Mouse (Mus musculus) ovary, postnatal 14 days (tissue): ENCODE measurements around the gene Tom1l2.
A peak's percentile ranks its signal among the peaks of the same experiment; 100 is the strongest.

ENCODE experiments used
- DNase-seq: peaks from one replicate; pipeline ENCODE4 v3.0.0; 2022; ENCODE audit warnings: low spot score

The Tom1l2 gene

DNA sequence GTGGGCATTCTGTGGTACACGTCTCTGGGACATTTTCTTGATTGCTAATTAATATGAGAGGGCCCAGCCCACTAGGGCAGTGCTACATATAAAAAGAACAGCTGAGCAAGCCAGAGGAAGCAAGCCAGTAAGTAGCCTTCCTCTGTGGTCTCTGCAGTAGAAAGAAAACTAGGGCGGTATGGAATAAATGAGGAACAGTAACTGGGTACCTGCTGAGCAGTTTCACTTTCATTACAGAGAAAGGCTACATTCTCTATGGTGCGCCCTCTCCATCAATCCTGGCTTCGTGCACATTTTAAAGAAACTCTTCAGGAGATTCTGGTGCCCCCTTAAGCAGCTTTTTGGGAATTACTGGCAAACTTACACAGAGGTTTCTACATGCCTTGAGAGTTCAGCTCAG lies 47.1 kb downstream of the Tom1l2 start:
- DNase-seq = no peak

DNA sequence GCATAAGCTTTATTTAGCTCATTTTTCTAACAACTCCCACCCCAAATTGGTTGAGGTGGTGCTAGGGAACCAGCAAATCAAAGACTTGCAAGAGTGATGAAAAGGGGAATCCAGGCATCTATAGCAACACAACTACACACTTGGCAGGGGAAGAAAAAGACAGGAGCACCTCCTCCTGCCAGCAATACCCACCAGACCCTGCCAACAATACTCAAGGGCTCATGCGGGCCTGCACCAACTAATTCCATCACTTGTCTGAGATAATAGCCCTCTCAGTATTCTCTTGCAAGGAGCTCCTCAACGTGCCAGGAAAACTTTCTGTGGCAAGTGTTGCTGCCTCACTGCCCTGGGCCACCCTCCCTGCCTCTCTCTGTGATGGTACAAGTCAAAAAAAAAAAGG lies 49.2 kb downstream of the Tom1l2 start:
- no peak for DNase-seq

DNA sequence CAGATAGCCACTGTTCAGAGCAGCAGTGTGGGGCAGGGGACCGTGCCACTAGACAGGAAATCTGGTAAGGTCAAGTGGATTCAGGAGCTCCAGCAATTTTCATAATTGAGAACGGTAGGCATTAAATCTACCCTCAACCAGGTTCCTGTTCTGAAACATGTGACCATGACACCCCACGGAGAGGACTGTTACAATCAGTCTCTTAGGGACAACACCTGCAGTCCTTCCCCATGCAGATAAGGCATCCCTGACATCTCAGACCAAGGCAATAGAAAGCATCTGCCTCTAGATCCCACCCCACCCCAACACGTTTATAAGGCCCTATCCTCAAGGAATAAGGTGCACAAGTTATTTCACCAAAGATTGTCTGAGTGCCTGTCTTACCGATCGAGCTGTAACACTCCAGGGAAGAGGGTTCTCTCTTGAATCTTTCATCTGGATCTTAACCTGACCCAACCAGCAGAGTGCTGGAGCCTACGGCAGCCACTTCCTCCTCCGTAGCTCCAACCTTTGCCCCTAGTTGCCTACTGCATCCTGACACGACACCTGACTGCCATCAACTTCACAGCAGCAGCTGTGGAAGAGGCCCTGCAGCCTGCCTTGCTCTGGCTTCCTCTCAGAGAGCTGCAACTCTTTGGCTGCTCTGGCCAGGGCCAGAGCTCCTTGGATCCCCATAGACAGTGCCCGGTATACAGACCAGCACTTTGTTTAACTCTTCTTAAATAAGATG lies 50.2 kb downstream of the Tom1l2 start:
- no peak for DNase-seq

DNA sequence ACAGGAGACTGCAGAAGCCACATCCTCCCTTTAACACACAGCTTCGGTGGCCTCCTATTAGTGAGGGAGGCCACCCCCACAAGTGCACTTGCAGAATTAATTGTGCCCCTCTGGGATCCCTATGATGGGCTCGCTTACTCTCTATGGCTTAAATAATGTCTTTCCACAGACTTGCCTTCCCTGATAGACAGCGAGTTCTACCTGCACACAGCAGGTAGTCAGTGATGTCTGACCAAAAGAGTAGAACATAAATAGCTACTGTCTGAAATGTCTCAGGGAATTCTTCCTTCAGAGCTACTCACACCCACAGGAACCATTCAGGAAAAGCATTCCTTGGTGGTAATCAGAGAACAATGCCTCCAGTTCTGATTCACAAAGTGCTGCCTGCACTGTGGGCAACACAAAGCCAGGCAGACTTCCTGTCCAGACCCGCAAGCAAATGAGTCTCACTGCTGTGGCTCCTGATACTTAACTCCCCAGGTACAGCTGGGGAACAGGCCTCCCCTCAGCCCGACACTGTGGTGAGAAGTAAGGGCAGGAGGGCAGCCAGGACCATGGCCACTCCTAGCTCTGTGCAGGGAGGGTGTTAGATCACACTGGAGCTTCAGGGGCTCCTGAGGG lies 51.0 kb downstream of the Tom1l2 start:
- no peak for DNase-seq

DNA sequence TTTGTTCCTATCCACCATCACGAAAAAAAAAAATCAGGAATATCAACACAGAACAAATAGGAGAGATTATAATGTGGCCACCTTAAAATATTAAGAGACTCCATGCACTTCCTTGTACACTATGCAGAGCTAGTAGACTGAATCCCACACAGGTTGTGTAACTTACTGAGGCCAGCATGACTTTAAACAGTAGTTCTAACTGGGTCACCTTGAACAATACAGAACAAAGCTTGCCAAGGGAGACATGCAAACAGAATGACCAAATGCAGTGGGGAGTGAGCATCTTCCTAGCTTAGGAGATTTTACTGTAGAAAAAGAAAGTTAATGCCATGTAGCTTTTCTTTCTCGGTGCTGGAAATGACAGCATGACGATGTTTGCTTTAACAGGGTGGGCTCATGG lies 52.4 kb downstream of the Tom1l2 start:
- no peak for DNase-seq

DNA sequence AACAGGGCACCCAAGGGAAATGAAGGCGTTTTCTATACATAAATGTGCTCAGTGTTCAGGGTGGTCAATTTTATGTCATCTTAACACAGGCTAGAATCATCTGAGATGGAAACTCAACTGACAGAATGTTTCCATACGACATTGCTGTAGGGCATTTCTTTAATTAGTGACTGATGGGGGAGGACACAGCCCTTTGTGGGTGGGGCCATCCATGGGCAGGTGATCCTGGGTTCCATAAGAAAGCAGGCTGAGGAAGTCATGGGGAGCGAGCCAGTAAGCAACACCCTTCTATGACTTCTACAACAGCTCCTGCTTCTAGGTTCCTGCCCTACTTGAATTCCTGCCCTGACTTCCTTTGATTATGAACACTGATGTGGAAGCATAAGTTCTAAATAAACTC lies 54.9 kb downstream of the Tom1l2 start:
- no peak for DNase-seq

DNA sequence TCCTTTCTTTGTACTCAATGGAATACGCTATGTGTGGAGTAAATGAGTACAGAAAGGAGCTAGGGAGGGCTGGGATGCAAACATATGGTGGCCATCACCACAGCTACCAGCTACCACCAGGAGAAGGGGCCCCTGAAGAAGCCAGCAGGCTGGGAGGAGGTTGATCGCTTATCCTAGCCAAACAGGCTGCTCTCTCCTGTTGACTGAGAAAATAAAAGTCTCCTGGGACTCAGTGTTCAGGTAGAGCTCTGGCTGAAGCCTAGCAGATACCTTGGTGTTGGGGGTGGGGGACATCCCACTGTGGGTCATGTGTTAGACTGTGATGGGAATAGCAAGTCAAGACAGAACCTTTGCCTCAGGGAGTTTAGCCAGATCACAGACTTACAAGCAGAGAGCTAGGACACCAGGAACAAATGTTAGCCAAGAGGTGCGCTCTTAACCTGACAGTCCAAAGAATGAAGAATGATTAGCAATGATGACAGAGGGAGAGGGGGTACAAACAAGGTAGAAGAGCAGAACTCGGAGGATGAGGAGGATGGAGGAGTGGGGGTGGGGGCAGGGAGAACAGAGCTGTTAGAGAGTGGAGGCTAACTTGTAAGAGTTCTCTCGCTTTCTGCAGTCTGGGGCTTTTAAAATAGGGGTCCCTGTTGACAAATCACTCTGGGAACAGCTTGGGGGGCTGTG lies 57.9 kb downstream of the Tom1l2 start:
- DNase-seq = no peak

DNA sequence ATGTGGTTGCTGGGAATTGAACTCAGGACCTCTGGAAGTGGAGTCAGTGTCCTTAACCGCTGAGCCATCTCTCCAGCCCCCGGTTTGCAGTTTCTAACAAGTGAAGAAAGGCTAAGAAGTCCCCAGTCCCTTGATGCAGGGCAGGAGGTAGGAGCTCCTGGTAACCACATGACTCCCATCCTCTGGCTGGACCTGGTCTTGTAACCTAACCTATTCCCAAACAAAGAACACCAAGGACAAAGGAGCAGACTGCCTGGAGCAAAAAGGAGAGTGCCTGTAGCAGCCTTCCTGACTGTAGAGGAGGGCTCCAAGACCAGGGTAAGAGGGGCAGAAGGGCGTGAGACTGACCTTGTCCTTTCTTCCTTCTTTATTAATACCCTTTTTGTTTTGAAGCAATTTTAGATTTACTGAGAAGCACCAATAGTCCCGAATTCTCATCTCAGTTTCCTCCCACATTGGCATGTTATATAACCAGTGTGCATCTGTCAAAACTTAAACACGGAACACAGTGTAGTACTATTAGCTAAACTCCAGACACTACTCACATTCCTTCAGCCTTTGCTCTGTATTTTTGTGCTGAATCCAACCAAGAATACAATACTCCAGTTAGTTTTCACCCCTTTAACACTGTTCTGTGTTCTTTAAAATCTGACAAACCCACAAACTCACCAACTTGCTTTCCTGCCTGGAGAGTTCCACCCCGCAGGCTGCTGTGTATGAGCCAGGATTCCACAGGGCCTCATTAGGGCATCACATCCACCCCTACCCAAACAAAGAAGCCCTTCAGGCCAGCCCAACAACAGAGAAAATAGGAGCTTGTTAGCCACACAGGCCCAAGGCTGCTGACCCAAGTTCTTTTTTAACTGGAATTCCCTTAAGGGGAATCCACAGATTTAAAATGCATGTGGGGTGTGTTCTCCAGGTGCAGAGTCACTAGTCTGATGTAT lies 58.7 kb downstream of the Tom1l2 start:
- no peak for DNase-seq

DNA sequence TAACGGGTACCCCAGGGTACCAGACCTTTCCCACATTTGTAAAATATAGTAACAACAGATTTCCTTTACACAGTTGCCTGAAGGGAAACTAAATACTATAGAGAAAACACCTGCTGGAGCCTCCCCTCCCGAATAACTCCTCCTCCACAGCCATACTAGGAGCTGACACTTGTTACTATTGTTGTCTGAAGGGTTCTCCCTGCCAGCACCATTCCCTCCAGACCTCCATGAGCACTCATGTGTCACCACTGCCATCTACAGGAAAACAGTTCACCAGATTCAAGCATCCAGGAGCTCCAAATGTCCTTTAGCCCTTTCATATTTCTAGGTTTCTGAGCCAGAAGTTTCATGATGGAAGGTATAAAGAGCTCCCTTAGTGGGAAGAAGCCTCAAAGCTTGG lies 60.0 kb downstream of the Tom1l2 start:
- DNase-seq = peak; percentile 56

DNA sequence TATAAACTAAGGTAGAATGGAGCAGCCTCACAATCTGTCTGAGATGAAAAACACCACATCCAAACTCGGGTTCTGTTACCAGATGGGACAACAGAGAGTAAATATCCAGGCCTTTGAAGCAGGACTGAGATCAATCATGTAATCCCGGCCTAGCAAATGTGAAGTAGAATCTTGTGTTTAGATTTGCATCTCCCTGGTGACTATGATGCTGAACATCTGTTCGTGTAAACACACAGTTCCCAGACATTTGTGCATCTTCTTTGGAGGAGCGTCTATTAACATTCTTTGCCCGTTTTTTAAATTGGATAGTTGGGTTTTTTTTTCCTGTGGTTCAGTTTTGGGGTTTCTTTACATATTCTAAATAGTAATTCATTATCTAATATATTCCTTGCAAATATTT lies 63.7 kb downstream of the Tom1l2 start:
- DNase-seq = no peak

DNA sequence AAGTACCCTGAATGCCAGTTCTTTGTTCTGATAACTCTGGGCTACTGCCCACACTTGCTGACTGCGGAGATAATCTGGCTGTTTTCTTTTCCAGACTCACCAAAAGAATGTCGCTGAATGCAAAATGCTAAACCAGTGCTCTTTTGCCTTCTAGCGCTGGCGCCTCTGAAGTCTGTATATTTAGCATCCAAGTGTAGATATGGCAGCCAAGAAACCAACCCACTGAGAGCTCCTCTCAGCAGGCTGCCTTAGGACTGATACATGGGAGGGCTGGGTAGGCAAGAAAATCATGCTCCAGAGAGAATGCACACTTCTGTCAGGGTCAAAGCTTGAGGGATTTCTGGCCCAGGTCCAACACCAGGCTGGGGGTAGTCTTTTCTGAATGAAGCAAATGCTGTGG lies 66.4 kb downstream of the Tom1l2 start:
- DNase-seq = no peak

DNA sequence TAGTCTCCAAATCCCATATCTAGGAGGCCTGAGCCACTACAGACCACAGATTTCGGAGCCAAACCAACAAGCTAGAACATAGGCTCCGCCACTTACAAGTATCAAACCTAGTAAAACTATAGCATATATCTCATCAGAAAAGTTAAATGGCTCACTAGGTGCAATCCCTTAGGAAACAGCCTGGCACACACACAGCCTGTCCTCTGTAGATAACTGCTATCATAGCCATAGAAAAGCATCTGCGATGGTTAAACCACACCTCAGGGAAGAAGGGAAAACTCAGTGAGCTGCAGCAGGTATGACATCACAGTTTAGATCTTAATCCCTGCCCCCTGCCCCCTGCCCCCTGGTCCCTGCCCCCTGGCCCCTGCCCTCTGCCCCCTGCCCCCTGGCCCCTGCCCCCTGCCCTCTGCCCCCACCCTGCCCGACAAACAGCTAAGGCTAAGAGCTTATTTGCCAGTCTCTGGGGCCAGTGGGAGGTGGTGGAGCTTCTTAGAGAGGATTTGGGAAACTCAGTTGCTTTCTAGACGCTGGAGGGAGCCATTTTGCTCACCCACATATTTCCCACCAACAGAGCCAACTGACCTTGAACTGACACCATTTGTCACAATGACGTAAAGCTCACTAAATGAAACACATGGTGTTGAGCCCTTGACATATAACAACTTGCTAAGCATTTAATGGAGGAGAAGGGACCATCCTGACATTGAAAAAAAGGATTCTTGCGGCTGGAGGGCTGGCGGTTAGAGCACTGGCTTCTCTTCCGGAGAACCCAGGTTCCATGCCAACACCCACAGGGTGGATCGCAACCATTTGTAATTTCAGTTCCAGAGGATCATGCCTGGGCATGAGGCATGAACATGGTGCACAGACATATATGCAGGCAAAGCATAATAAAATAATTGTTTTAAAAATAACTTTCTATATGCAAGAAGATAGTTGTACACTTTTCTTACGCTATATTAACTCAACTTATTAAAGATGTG lies 72.0 kb downstream of the Tom1l2 start:
- DNase-seq = no peak

DNA sequence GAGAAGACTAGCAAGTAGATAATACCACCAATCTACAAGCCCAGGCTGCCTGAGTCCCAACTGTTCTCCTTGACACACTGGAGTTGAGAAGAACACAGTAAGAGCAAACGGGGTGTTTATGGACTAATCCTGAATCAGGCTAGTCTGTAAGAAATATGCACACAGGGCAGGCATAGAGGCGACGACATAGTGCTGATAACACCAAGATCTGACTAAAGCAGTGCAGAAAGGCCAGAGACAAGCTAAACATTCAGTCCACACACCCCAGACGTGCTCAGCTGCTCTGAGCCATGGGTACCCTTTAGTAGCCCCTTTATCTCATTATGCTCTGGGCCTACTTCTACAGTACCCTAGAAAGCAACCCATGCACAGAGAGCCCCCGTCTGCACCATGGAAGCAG lies 73.2 kb downstream of the Tom1l2 start:
- no peak for DNase-seq

DNA sequence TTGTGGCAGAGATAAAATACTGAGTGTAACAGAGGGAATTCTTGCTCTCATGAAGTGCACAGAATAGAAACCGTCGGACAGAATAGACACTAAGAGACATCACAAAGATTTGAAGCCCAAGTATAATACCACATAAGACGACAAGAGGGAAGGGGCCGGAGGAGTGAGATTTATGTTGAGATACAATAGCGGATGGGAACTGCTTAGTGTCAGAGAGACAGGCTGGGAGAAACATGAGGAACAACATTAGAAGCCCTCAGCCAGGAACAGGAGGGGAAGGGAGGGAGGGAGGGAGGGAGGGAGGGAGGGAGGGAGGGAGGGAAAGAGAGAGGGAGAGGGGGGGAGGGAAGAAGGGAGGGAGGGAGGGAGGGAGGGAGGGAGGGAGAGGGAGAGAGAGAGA lies 74.9 kb downstream of the Tom1l2 start:
- DNase-seq = no peak

DNA sequence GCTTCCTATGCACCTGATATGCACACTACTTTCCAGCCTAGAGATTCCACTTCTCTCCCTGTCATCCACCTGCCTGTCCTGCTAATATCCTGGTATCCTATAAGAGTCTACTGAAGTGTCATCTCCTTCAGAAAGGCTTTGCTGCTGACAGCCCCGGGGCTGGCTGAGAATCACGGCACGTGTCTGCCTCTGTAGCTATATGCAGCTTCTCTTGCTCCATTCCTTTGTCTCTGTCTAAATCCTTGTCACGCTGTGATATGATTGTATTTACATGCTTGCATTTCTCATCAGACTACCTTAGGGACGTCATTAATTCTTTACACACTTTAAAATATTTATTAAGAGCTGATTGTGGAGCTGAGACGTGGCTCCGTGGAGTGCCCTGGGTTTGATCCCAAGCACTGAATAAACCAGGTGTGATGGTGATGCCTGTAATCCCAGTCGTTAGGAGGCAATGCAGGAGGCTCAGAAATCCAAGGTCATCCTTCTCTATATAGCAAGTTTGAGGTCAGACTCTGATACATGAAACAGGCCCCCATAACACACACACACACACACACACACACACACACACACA lies 75.5 kb downstream of the Tom1l2 start:
- no peak for DNase-seq

DNA sequence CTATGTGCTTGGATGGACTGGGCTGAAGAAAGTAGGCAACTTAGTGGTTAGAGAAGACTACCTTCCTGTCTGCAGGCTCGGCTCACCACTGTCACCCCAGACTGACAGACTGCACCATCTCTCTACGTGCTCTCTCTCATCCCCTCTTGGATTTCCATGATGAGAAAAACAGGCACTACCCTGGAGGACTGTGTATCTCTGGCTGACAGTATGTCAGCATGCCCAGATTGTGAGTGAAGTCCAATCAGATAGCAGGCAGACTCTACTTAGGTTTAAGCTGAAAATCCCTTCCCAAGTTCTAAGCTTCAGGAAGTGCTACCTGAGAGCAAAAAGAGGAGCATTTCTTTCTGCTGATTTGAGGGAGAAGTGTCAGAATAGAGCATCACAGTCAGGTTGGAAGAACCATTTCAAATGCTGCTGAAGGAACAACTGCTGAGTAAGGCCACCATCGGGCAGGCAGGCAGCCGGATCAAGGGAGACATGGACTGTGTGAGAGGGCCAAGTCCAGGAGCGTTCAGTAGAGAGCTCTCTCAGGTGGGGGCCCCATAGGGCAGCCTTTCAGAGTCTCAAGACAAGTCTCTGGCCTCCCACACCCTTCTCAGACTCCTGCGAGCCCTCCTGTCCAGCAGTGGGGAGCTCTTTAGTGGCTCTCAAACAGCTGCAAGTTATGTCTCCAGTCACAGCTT lies 76.2 kb downstream of the Tom1l2 start:
- DNase-seq = no peak

DNA sequence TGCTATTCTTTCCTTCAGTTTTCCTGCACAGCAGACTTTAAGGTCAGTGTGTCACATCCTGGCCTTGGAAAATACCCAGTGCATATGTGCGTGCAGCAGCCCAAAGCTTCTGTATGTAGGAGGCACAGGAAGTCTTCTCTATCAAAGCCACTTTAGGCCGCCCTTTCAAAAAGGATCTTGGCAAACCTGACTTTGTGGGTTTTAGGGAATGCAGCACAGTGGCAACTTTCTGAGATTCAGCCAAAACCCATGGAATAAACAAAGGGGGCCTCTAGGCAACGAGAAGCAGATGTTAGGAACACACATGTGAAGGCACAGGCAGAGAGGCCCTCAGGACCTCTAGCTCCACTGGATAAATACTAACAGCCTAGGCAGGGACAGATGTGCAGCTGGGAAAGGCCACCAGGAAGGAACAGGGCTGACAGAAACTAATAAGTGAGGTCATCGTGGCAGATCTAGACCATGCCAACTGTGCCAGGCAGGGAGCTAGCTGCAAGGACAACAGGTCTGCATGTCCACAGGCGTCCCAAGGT lies 79.4 kb downstream of the Tom1l2 start:
- no peak for DNase-seq

DNA sequence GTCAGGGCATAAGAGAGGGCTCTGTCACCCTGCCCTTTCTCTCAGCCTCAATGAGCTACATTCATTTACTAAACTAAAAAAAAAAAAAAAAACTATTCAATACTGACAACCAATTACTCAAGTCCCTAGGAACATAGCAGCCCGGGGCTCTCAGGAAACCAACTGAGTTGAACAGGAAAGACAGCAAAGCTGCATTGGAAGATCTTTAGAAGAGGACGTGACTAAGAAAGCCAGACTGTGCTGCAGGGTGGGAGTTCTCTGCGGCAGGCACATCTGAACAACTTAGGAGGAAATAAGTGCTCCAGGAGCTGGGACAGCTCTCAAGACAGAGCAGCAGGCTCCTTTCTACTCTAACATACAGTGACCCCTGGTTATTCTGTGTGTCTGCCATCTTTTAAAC lies 84.1 kb downstream of the Tom1l2 start:
- DNase-seq = no peak

DNA sequence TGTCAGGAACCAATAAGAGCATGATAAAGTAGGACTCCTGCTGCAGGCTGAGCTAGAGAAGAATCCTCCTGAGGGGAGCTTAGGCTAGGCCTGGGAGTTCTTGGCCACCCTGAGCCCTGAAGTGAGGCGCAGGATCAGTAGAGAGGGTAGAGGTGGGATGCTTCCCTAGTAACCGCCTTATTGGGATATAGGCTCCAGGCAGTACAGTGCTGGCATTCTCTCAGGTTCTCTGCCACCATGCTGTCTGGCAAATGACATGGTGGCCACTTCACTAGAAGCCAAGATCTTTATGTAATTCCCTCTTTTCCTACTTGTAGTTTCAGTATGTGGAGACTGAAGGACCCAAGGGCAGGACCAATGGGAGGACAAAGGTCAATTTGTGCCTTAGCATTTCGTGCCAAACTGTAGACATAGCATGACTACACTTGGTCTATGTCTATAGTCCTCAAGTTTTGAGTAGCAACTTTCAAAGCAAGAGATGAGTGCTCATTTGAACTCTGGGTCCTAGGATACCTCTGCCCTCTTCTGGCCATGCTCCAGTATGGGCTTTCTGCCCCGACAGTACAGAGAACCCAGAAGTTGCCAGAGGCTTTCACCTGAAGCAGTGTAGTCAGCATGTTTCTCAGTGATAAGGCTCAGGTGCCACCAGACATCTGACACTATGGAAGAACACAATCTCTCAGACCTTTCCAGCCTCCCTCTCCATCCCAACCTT lies 87.3 kb downstream of the Tom1l2 start:
- no peak for DNase-seq
